Mouse (Mus musculus) CH12.LX (cell line): ENCODE data around the gene Dgkz.

Experiments
- CHD2 ChIP-seq: IDR thresholded peaks from 2 replicates; pipeline ENCODE4 v1.6.1; 2011; ENCODE audit warnings: low read length, improper control_type of control experiment
- CTCF ChIP-seq, 2 experiments: IDR thresholded peaks in 1 of 2; conservative IDR thresholded peaks in 1 of 2; 2 replicates each; pipeline ENCODE4 v1.5.1; 2011 to 2012; ENCODE audit warnings: low read depth in 2 of 2, low read length in 2 of 2, improper control_type of control experiment in 1 of 2, inconsistent platforms in 1 of 2, mild to moderate bottlenecking in 1 of 2, moderate library complexity in 1 of 2
- MAFK ChIP-seq: IDR thresholded peaks from 2 replicates; pipeline ENCODE4 v1.6.1; 2011; ENCODE audit warnings: low read length, improper control_type of control experiment; ENCODE audit not compliant: insufficient replicate concordance
- POLR2A ChIP-seq: IDR thresholded peaks from 2 replicates; pipeline ENCODE4 v1.6.1; 2011; ENCODE audit warnings: low read depth, mild to moderate bottlenecking, improper control_type of control experiment, low read length
- RCOR1 ChIP-seq: conservative IDR thresholded peaks from 2 replicates; pipeline ENCODE4 v1.6.1; 2012; ENCODE audit warnings: low read depth, mild to moderate bottlenecking, inconsistent platforms, low read length, improper control_type of control experiment
- TBP ChIP-seq: conservative IDR thresholded peaks from 2 replicates; pipeline ENCODE4 v1.6.1; 2011; ENCODE audit warnings: low read depth, low read length, improper control_type of control experiment

- no peak for TF ChIP-seq CTCF (conservative IDR thresholded peaks at IDR 0.05 in 1 of 2, IDR thresholded peaks at IDR 0.05 in 1 of 2; ENCODE audit: low read depth in 2 of 2, low read length in 2 of 2)
- no peak for TF ChIP-seq CHD2
- TF ChIP-seq POLR2A = no peak
- TF ChIP-seq MAFK = no peak
- TF ChIP-seq TBP = no peak
- no peak for TF ChIP-seq RCOR1
Observed at GRCm38 (mm10) chr2:92017440-92017839, 41.8 kb upstream of the Dgkz start.
